Mouse (Mus musculus) T-helper 17 cell (primary cell): ENCODE data around the gene Pou2f3.

Experiments used
- in situ Hi-C, 2 experiments: fragments of 300-600 bp; cut with MboI, MseI; formaldehyde crosslinking; loops; 1 replicate in 1 of 2; 2 replicates in 1 of 2; pipeline ENCODE4 v1.15.1; 2025; ENCODE audit warnings: high pct_unique_total_duplicates in 2 of 2

Gene Pou2f3

GRCm38 (mm10) chr9:43232286-43232685 lies 22.1 kb upstream of the Pou2f3 start:
- in situ Hi-C loops: no loop called here

GRCm38 (mm10) chr9:43231805-43232204 lies 21.6 kb upstream of the Pou2f3 start:
- in situ Hi-C loops: no loop called here

GRCm38 (mm10) chr9:43230886-43231285 lies 20.7 kb upstream of the Pou2f3 start:
- in situ Hi-C loops: no loop called here

GRCm38 (mm10) chr9:43229962-43230361 lies 19.8 kb upstream of the Pou2f3 start:
- in situ Hi-C loops: no loop called here

GRCm38 (mm10) chr9:43229398-43229895 lies 19.3 kb upstream of the Pou2f3 start:
- in situ Hi-C loops: no loop called here

GRCm38 (mm10) chr9:43228745-43229144 lies 18.6 kb upstream of the Pou2f3 start:
- in situ Hi-C loops: no loop called here

GRCm38 (mm10) chr9:43227626-43228025 lies 17.5 kb upstream of the Pou2f3 start:
- in situ Hi-C loops: no loop called here

- in situ Hi-C loops: no loop called here
Observed at GRCm38 (mm10) chr9:43226573-43227160, 16.5 kb upstream of the Pou2f3 start.

GRCm38 (mm10) chr9:43225481-43225880 lies 15.3 kb upstream of the Pou2f3 start:
- in situ Hi-C loops: no loop called here

GRCm38 (mm10) chr9:43224771-43225355 lies 14.7 kb upstream of the Pou2f3 start:
- in situ Hi-C loops: loop anchor here (5.0 kb wide), 2 partner anchors 62 to 83 kb away; no protein-coding TSS in a partner anchor

GRCm38 (mm10) chr9:43222429-43222715 lies 12.2 kb upstream of the Pou2f3 start:
- in situ Hi-C loops: loop anchor here (5.0 kb wide), 2 partner anchors 65 to 80 kb away; no protein-coding TSS in a partner anchor

- in situ Hi-C loops: loop anchor here (5.0 kb wide), 2 partner anchors 65 to 80 kb away; no protein-coding TSS in a partner anchor
Observed at GRCm38 (mm10) chr9:43221643-43222428, 11.7 kb upstream of the Pou2f3 start.

- in situ Hi-C loops: loop anchor here in 1 of 2 experiments (10.0 kb wide), 1 partner anchor 206 kb away; no protein-coding TSS in a partner anchor
Observed at GRCm38 (mm10) chr9:43210771-43211450, 742 bp upstream of the Pou2f3 start.

- in situ Hi-C loops: no loop called here
Observed at GRCm38 (mm10) chr9:43206022-43206390, 4.2 kb downstream of the Pou2f3 start.

GRCm38 (mm10) chr9:43205343-43206021 lies 4.7 kb downstream of the Pou2f3 start:
- in situ Hi-C loops: no loop called here

- in situ Hi-C loops: no loop called here
Observed at GRCm38 (mm10) chr9:43200212-43200611, 10.0 kb downstream of the Pou2f3 start.

GRCm38 (mm10) chr9:43194001-43194400 lies 16.2 kb downstream of the Pou2f3 start:
- in situ Hi-C loops: no loop called here

GRCm38 (mm10) chr9:43191561-43191960 lies 18.6 kb downstream of the Pou2f3 start:
- in situ Hi-C loops: no loop called here

- in situ Hi-C loops: no loop called here
Observed at GRCm38 (mm10) chr9:43189021-43189356, 21.2 kb downstream of the Pou2f3 start.

GRCm38 (mm10) chr9:43188309-43189020 lies 21.7 kb downstream of the Pou2f3 start:
- in situ Hi-C loops: no loop called here

GRCm38 (mm10) chr9:43179614-43180013 lies 30.6 kb downstream of the Pou2f3 start:
- in situ Hi-C loops: no loop called here
